Mouse (Mus musculus) MEL (cell line): Measurements from ENCODE around the gene Olfr1093. TPM values are rescaled to one million over a fixed set of nuclear protein-coding genes. Genes with fewer than 3 reads are reported as not detected.

Experiments used
- DNase-seq: peaks from one replicate; pipeline ENCODE4 v3.0.0; 2011; ENCODE audit warnings: low read depth, low spot score
- H3K27ac ChIP-seq: 2 replicates; pipeline ENCODE4 v1.5.1; 2012; ENCODE audit warnings: low read depth, mild to moderate bottlenecking, control low read depth, low read length, moderate library complexity; ENCODE audit not compliant: control insufficient read depth
- H3K27me3 ChIP-seq, 2 experiments: fragments of 150-350 bp in 1 of 2; sonication (generic) in 1 of 2; 2 replicates each; pipeline ENCODE4 v1.6.1; 2012; ENCODE audit warnings: low read length in 2 of 2, mild to moderate bottlenecking in 2 of 2, improper control_type of control experiment in 1 of 2, moderate library complexity in 1 of 2; ENCODE audit not compliant: insufficient read depth in 2 of 2, control insufficient read depth in 1 of 2
- H3K36me3 ChIP-seq, 2 experiments: 2 replicates each; pipeline ENCODE4 v1.6.1; 2012 to 2014; ENCODE audit warnings: low read length in 2 of 2, improper control_type of control experiment in 1 of 2, inconsistent platforms in 1 of 2, mild to moderate bottlenecking in 1 of 2; ENCODE audit not compliant: insufficient read depth in 2 of 2, control insufficient read depth in 1 of 2
- H3K4me1 ChIP-seq, 2 experiments: fragments of 150-350 bp in 1 of 2; sonication (generic) in 1 of 2; 2 replicates each; pipeline ENCODE4 v1.6.1; 2012; ENCODE audit warnings: low read length in 2 of 2, improper control_type of control experiment in 1 of 2, mild to moderate bottlenecking in 1 of 2; ENCODE audit not compliant: insufficient read depth in 2 of 2, control insufficient read depth in 1 of 2
- H3K4me3 ChIP-seq, 2 experiments: fragments of 150-350 bp in 1 of 2; sonication (generic) in 1 of 2; 2 replicates each; pipeline ENCODE4 v1.5.1; 2012; ENCODE audit warnings: low read depth in 2 of 2, low read length in 2 of 2, mild to moderate bottlenecking in 2 of 2, moderate library complexity in 2 of 2, control low read depth in 1 of 2, improper control_type of control experiment in 1 of 2; ENCODE audit not compliant: control insufficient read depth in 1 of 2, insufficient read depth in 1 of 2
- H3K79me2 ChIP-seq: 2 replicates; pipeline ENCODE4 v1.6.1; 2012; ENCODE audit warnings: mild to moderate bottlenecking, low read length, moderate library complexity; ENCODE audit not compliant: control insufficient read depth, poor library complexity, insufficient read depth
- H3K9ac ChIP-seq: 2 replicates; pipeline ENCODE4 v1.6.1; 2012; ENCODE audit warnings: low read depth, mild to moderate bottlenecking, control low read depth, low read length, moderate library complexity; ENCODE audit not compliant: control insufficient read depth, poor library complexity, severe bottlenecking
- H3K9me3 ChIP-seq: fragments of 150-350 bp; sonication (generic); replicated peaks from 2 replicates; pipeline ENCODE4 v1.6.1; 2012; ENCODE audit warnings: mild to moderate bottlenecking, low read length, improper control_type of control experiment, moderate library complexity; ENCODE audit not compliant: insufficient read depth
- CHD2 ChIP-seq: IDR thresholded peaks from 2 replicates; pipeline ENCODE4 v1.6.1; 2011; ENCODE audit warnings: low read length, improper control_type of control experiment
- ELF1 ChIP-seq: IDR thresholded peaks from 2 replicates; pipeline ENCODE4 v1.6.1; 2014; ENCODE audit warnings: low read depth, mild to moderate bottlenecking, inconsistent platforms, low read length, improper control_type of control experiment, moderate library complexity
- EP300 ChIP-seq, 2 experiments: IDR thresholded peaks; 2 replicates each; pipeline ENCODE4 v1.6.1; 2011; ENCODE audit warnings: improper control_type of control experiment in 2 of 2, low read length in 2 of 2, low read depth in 1 of 2, mild to moderate bottlenecking in 1 of 2
- ETS1 ChIP-seq: IDR thresholded peaks from 2 replicates; pipeline ENCODE4 v1.6.1; 2012; ENCODE audit warnings: low read depth, mild to moderate bottlenecking, inconsistent platforms, low read length, improper control_type of control experiment, moderate library complexity
- GABPA ChIP-seq: IDR thresholded peaks from 2 replicates; pipeline ENCODE4 v1.6.1; 2012; ENCODE audit warnings: low read depth, mild to moderate bottlenecking, inconsistent platforms, low read length, improper control_type of control experiment, moderate library complexity
- GATA1 ChIP-seq: IDR thresholded peaks from 2 replicates; pipeline ENCODE4 v1.6.1; 2011; ENCODE audit warnings: low read depth, low read length, improper control_type of control experiment
- KAT2A ChIP-seq: conservative IDR thresholded peaks from 2 replicates; pipeline ENCODE4 v1.6.1; 2012; ENCODE audit warnings: low read depth, low read length, improper control_type of control experiment, inconsistent platforms
- MAFK ChIP-seq: IDR thresholded peaks from 2 replicates; pipeline ENCODE4 v1.6.1; 2011; ENCODE audit warnings: low read depth, mild to moderate bottlenecking, low read length, improper control_type of control experiment, borderline replicate concordance
- MXI1 ChIP-seq: IDR thresholded peaks from 2 replicates; pipeline ENCODE4 v1.6.1; 2011; ENCODE audit warnings: mild to moderate bottlenecking, low read depth, low read length, improper control_type of control experiment
- NELFE ChIP-seq: IDR thresholded peaks from 2 replicates; pipeline ENCODE4 v1.6.1; 2011; ENCODE audit warnings: low read depth, low read length, improper control_type of control experiment
- POLR2A ChIP-seq, 2 experiments: IDR thresholded peaks; 2 replicates each; pipeline ENCODE4 v1.6.1; 2011 to 2012; ENCODE audit warnings: low read length in 2 of 2, mild to moderate bottlenecking in 2 of 2, control low read depth in 1 of 2, improper control_type of control experiment in 1 of 2, low read depth in 1 of 2, moderate library complexity in 1 of 2; ENCODE audit not compliant: control insufficient read depth in 1 of 2, insufficient read depth in 1 of 2, poor library complexity in 1 of 2
- POLR2AphosphoS2 ChIP-seq: IDR thresholded peaks from 2 replicates; pipeline ENCODE4 v1.6.1; 2011; ENCODE audit warnings: low read length, improper control_type of control experiment
- SMC3 ChIP-seq: IDR thresholded peaks from 2 replicates; pipeline ENCODE4 v1.6.1; 2011; ENCODE audit warnings: low read depth, low read length, improper control_type of control experiment
- TAL1 ChIP-seq: IDR thresholded peaks from 2 replicates; pipeline ENCODE4 v1.6.1; 2012; ENCODE audit warnings: mild to moderate bottlenecking, inconsistent platforms, low read length, moderate library complexity, mixed read lengths
- TBP ChIP-seq: IDR thresholded peaks from 2 replicates; pipeline ENCODE4 v1.8.0; 2011; ENCODE audit warnings: low read depth, low read length, improper control_type of control experiment
- TCF12 ChIP-seq: IDR thresholded peaks from 2 replicates; pipeline ENCODE4 v1.6.1; 2014; ENCODE audit warnings: low read depth, mild to moderate bottlenecking, inconsistent platforms, low read length, improper control_type of control experiment, moderate library complexity
- USF1 ChIP-seq: IDR thresholded peaks from 2 replicates; pipeline ENCODE4 v1.6.1; 2014; ENCODE audit warnings: low read depth, mild to moderate bottlenecking, inconsistent platforms, low read length, improper control_type of control experiment, moderate library complexity
- USF2 ChIP-seq, 2 experiments: IDR thresholded peaks; 2 replicates each; pipeline ENCODE4 v1.6.1; 2011 to 2012; ENCODE audit warnings: improper control_type of control experiment in 2 of 2, low read length in 2 of 2, borderline replicate concordance in 1 of 2, inconsistent platforms in 1 of 2, low read depth in 1 of 2, mild to moderate bottlenecking in 1 of 2; ENCODE audit not compliant: insufficient read depth in 1 of 2
- ZKSCAN1 ChIP-seq: IDR thresholded peaks from 2 replicates; pipeline ENCODE4 v1.6.1; 2012; ENCODE audit warnings: low read depth, mild to moderate bottlenecking, inconsistent platforms, low read length, improper control_type of control experiment, moderate library complexity
- ZMIZ1 ChIP-seq: IDR thresholded peaks from 2 replicates; pipeline ENCODE4 v1.6.1; 2012; ENCODE audit warnings: low read depth, mild to moderate bottlenecking, inconsistent platforms, low read length, improper control_type of control experiment, moderate library complexity
- polyA plus RNA-seq, 2 experiments: library from polyadenylated mRNA; stranded (reverse) in 1 of 2; unstranded in 1 of 2; fragments of >175 nt in 1 of 2; fragments of >200 nt in 1 of 2; gene quantifications; 2 replicates each; pipeline versions ENCODE4 v1.2.1 to v1.2.4; 2012; ENCODE audit warnings: low replicate concordance in 2 of 2, low read depth in 1 of 2; ENCODE audit not compliant: insufficient read length in 2 of 2, insufficient read depth in 1 of 2, missing spikeins in 1 of 2
- total RNA-seq: library from RNA; depleted of rRNA; stranded (reverse); fragments of 300-350 nt; gene quantifications from 2 replicates; pipeline ENCODE4 v1.2.3, GENCODE M21; 2012; rRNA removed

Gene Olfr1093
- total and polyA plus RNA-seq, 3 experiments: not detected

- H3K9ac ChIP-seq: no peak within 1 kb of the TSS
- TF ChIP-seq ELF1: no peak
- no peak for TF ChIP-seq USF2 (IDR thresholded peaks at IDR 0.05; ENCODE audit: borderline replicate concordance in 1 of 2, insufficient read depth in 1 of 2, low read depth in 1 of 2, low read length in 2 of 2)
- TF ChIP-seq TAL1: no peak
- TF ChIP-seq SMC3: no peak
- no peak for TF ChIP-seq MAFK
- no peak for TF ChIP-seq ZMIZ1
- no peak for TF ChIP-seq GABPA
- no peak for TF ChIP-seq MXI1
- no peak for TF ChIP-seq NELFE
- TF ChIP-seq, all 39 proteins: peak for 0
- Histone ChIP-seq H3K27ac (no peak within 1 kb of the TSS), H3K4me3 (no peak within 1 kb of the TSS), H3K4me1 (no peaks in the 10 kb centered on the region), H3K79me2 (no peaks in the 10 kb centered on the region), H3K9me3 (no peaks in the 10 kb centered on the region), H3K36me3 (no peaks in the 10 kb centered on the region), H3K27me3 (no peaks in the 10 kb centered on the region)
- DNase-seq: no peak
Observed at GRCm38 (mm10) chr2:86809918-86810317, 27.6 kb downstream of the Olfr1093 start, which contains the start of gene Olfr141. Gene Olfr141, minus strand, starts transcription at chr2:86810018.

- H3K27me3 ChIP-seq: no peaks in the 10 kb centered on the region
- no peak for DNase-seq
- no peaks in the 10 kb centered on the region for H3K79me2 ChIP-seq
- H3K4me3 ChIP-seq: no peak within 1 kb of the TSS
- no peak within 1 kb of the TSS for H3K27ac ChIP-seq
- no peak for TF ChIP-seq POLR2A (IDR thresholded peaks at IDR 0.05; ENCODE audit: control insufficient read depth in 1 of 2, insufficient read depth in 1 of 2, low read depth in 1 of 2, low read length in 2 of 2, poor library complexity in 1 of 2)
- TF ChIP-seq ETS1: no peak
- TF ChIP-seq CHD2: no peak
- no peak for TF ChIP-seq MXI1
- no peak for TF ChIP-seq TBP
- TF ChIP-seq ZKSCAN1: no peak
- no peak for TF ChIP-seq TCF12
- TF ChIP-seq POLR2AphosphoS2: no peak
- TF ChIP-seq ZMIZ1: no peak
- TF ChIP-seq EP300 (IDR thresholded peaks at IDR 0.05; ENCODE audit: low read depth in 1 of 2, low read length in 2 of 2): no peak
- TF ChIP-seq GABPA: no peak
- no peak for TF ChIP-seq USF1
- TF ChIP-seq KAT2A: no peak
- no peak for TF ChIP-seq GATA1
- no peaks in the 10 kb centered on the region for H3K9me3 ChIP-seq
- no peaks in the 10 kb centered on the region for H3K4me1 ChIP-seq
- no peaks in the 10 kb centered on the region for H3K36me3 ChIP-seq
- H3K9ac ChIP-seq: no peak within 1 kb of the TSS
Observed at GRCm38 (mm10) chr2:86824363-86824762, 42.1 kb downstream of the Olfr1093 start, which contains the start of gene Olfr1094. Gene Olfr1094, plus strand, starts transcription at chr2:86824663.

Other genes starting within 250 kb of the Olfr1093 start
- gene Olfr1079, start 240.0 kb upstream of the Olfr1093 start, total RNA-seq: not detected in 2 replicates
- not detected for gene Olfr1079, start 240.0 kb upstream of the Olfr1093 start, polyA plus RNA-seq
- not detected in 2 replicates for gene Olfr1080, start 224.2 kb upstream of the Olfr1093 start, total RNA-seq
- gene Olfr1080, start 224.2 kb upstream of the Olfr1093 start, polyA plus RNA-seq: not detected
- gene Olfr1082, start 183.5 kb upstream of the Olfr1093 start, total RNA-seq: not detected in 2 replicates
- gene Olfr1082, start 183.5 kb upstream of the Olfr1093 start, polyA plus RNA-seq: not detected
- gene Olfr1084, start 142.8 kb upstream of the Olfr1093 start, total RNA-seq: not detected in 2 replicates
- not detected for gene Olfr1084, start 142.8 kb upstream of the Olfr1093 start, polyA plus RNA-seq
- gene Olfr1085, start 120.5 kb upstream of the Olfr1093 start, total RNA-seq: not detected in 2 replicates
- gene Olfr1085, start 120.5 kb upstream of the Olfr1093 start, polyA plus RNA-seq: not detected
- not detected in 2 replicates for gene Olfr1086, start 102.4 kb upstream of the Olfr1093 start, total RNA-seq
- not detected for gene Olfr1086, start 102.4 kb upstream of the Olfr1093 start, polyA plus RNA-seq
- gene Olfr1087, start 84.1 kb upstream of the Olfr1093 start, total RNA-seq: not detected in 2 replicates
- gene Olfr1087, start 84.1 kb upstream of the Olfr1093 start, polyA plus RNA-seq: not detected
- not detected in 2 replicates for gene Olfr1089, start 48.8 kb upstream of the Olfr1093 start, total RNA-seq
- not detected for gene Olfr1089, start 48.8 kb upstream of the Olfr1093 start, polyA plus RNA-seq
- gene Olfr1090, start 23.5 kb upstream of the Olfr1093 start, total RNA-seq: not detected in 2 replicates
- not detected for gene Olfr1090, start 23.5 kb upstream of the Olfr1093 start, polyA plus RNA-seq
- not detected in 2 replicates for gene Olfr141, start 27.5 kb downstream of the Olfr1093 start, total RNA-seq
- not detected for gene Olfr141, start 27.5 kb downstream of the Olfr1093 start, polyA plus RNA-seq
- gene Olfr1094, start 42.2 kb downstream of the Olfr1093 start, total RNA-seq: not detected in 2 replicates
- not detected for gene Olfr1094, start 42.2 kb downstream of the Olfr1093 start, polyA plus RNA-seq
- not detected in 2 replicates for gene Olfr1095, start 69.2 kb downstream of the Olfr1093 start, total RNA-seq
- gene Olfr1095, start 69.2 kb downstream of the Olfr1093 start, polyA plus RNA-seq: not detected
- not detected in 2 replicates for gene Gm13723, start 92.3 kb downstream of the Olfr1093 start, total RNA-seq
- gene Gm13723, start 92.3 kb downstream of the Olfr1093 start, polyA plus RNA-seq: not detected
- gene Olfr1097, start 109.7 kb downstream of the Olfr1093 start, total RNA-seq: not detected in 2 replicates
- not detected for gene Olfr1097, start 109.7 kb downstream of the Olfr1093 start, polyA plus RNA-seq
- not detected in 2 replicates for gene Olfr1098, start 142.1 kb downstream of the Olfr1093 start, total RNA-seq
- not detected for gene Olfr1098, start 142.1 kb downstream of the Olfr1093 start, polyA plus RNA-seq
- not detected in 2 replicates for gene Olfr1099, start 178.2 kb downstream of the Olfr1093 start, total RNA-seq
- gene Olfr1099, start 178.2 kb downstream of the Olfr1093 start, polyA plus RNA-seq: not detected
- gene Olfr1100, start 197.5 kb downstream of the Olfr1093 start, total RNA-seq: not detected in 2 replicates
- not detected for gene Olfr1100, start 197.5 kb downstream of the Olfr1093 start, polyA plus RNA-seq
- gene Olfr1101, start 208.7 kb downstream of the Olfr1093 start, total RNA-seq: not detected in 2 replicates
- not detected for gene Olfr1101, start 208.7 kb downstream of the Olfr1093 start, polyA plus RNA-seq
- not detected in 2 replicates for gene Olfr1102, start 215.9 kb downstream of the Olfr1093 start, total RNA-seq
- gene Olfr1102, start 215.9 kb downstream of the Olfr1093 start, polyA plus RNA-seq: not detected
- gene Olfr1104, start 244.6 kb downstream of the Olfr1093 start, total RNA-seq: not detected in 2 replicates
- gene Olfr1104, start 244.6 kb downstream of the Olfr1093 start, polyA plus RNA-seq: not detected